Mouse (Mus musculus): ENCODE measurements around the gene Dennd2a. TPM values are rescaled to one million over a fixed set of nuclear protein-coding genes. Genes with fewer than 3 reads are reported as not detected.

The Dennd2a gene
- polyA plus RNA-seq (2015; fragmentation: Nextera tagmentation; extraction: Ambion mirVana) = 5.7 and 6.7 TPM in 2 replicates

GRCm38 (mm10) chr6:39557723-39558261 is at the start of gene Dennd2a:
Gene Dennd2a (minus strand): TSS chr6:39557867.

GRCm38 (mm10) chr6:39592401-39593214 is 34.9 kb upstream of the Dennd2a start, which contains the start of gene Ndufb2:
Gene Ndufb2 (plus strand): TSS chr6:39592574.

GRCm38 (mm10) chr6:39585517-39585916 is 27.9 kb upstream of the Dennd2a start, which contains the start of gene Gm42420:
Gene Gm42420 (plus strand): TSS chr6:39585753.

DNA sequence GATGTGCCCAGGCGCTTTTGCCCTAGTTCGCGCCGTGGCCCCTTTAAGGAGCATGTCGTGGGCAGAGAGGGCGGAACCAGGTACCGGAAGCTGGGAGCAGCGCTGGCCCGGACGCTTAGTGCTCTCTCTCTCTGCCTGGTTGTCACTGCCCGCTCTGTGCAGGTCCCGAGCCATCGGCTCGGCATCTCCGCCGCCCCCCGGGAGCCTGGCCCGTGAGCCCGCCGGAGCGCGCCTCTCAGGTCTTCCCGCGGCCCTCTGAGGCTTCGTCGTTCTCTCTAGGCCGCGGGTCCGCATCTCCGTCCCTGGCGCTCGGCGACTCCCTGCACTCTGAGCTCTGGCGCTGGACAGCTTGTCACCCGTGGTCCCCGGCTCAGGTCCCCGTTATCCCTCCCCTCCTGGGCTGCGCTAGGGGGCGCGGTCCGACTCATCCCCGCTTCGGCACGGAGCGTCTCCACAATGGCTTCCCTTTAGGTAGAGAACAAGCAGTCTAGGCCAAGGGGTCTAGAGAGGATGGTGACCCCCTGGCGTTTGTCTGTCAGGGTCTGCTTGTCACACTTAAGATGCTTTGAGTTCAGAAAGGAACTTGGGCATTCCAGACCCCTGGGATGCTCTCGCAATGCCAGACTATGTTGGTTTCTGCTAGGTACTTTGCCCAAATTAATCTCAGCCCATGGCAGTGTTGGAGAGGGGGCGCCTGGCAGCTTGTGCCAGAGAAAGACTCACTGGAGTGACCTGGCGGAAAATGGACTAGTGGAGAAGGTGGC is 16.3 kb upstream of the Dennd2a start, which contains the start of gene Adck2:
Gene Adck2 (plus strand): TSS at position 83 of the 764 bp plus-strand sequence.

DNA sequence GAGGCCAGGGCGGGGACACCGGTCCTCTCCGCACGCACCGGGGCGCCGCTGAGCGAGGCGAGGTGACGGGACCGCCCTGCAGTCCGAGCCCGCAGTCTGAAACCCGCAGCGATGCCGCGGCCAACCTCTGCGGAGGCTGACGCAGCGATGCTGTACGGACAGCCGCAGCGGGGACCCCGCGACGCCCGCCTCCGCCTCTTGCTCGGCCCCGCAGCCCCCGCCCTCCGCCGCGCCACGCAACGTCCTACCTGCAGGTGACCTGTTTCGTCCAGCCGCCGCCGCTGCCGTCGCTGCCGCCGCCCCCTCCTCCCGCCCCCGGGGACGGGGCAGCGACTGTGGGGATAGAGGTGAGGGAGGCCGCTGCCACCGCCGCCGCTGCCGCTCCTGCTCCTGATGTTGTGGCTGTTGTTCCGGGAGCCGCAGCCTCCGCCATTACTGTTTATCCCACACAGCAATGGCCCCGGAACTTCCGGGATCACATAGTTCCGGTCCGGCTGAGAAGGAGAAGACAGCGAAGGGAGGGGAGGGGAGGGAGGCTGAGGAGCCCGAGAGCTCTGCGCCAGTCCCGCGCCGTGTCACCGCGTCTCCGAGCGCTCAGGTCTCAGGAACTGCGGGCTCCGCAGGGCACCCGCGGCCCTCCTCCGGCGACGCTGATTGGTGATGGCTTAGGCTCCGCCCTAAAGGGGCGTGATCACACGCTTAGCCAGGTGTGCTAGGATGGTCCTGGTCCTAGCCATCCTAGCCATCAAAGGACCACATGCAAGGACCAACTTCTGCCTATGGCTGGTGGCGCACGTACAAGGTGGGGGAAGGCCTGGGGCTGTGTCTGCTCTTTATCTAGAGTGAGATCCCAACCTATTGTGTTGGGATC is 137.6 kb downstream of the Dennd2a start, which contains the start of gene Mkrn1:
Gene Mkrn1 (minus strand): TSS at position 612 of the 871 bp plus-strand sequence.

Other genes starting within 250 kb of the Dennd2a start
- gene Slc37a3, start 180.2 kb downstream of the Dennd2a start, polyA plus RNA-seq (2015; fragmentation: Nextera tagmentation; extraction: Ambion mirVana) = 29.2 and 31.6 TPM in 2 replicates
- gene Rab19, start 176.7 kb downstream of the Dennd2a start, polyA plus RNA-seq (2015; fragmentation: Nextera tagmentation; extraction: Ambion mirVana) = 3.0 and 3.2 TPM in 2 replicates
- gene Mkrn1, start 137.4 kb downstream of the Dennd2a start, polyA plus RNA-seq (2015; fragmentation: Nextera tagmentation; extraction: Ambion mirVana) = 53.6 and 91.0 TPM in 2 replicates
- 17.2 and 17.9 TPM in 2 replicates for gene Adck2, start 16.0 kb upstream of the Dennd2a start, polyA plus RNA-seq (2015; fragmentation: Nextera tagmentation; extraction: Ambion mirVana)
- gene Gm42420, start 27.9 kb upstream of the Dennd2a start, polyA plus RNA-seq (2015; fragmentation: Nextera tagmentation; extraction: Ambion mirVana) = 1.8 TPM in 1 of 2 replicates, not detected in the other
- 485 and 503 TPM in 2 replicates for gene Ndufb2, start 34.7 kb upstream of the Dennd2a start, polyA plus RNA-seq (2015; fragmentation: Nextera tagmentation; extraction: Ambion mirVana)
- gene Braf, start 167.6 kb upstream of the Dennd2a start, polyA plus RNA-seq (2015; fragmentation: Nextera tagmentation; extraction: Ambion mirVana) = 9.7 and 11.2 TPM in 2 replicates